Mouse (Mus musculus) adrenal gland, adult 8-10 months (tissue): ENCODE results near the gene Rbfox1. TPM values are rescaled to one million over a fixed set of nuclear protein-coding genes. Genes with fewer than 3 reads are reported as not detected.

ENCODE experiments used
- DNase-seq: peaks from one replicate; pipeline ENCODE4 v3.0.0; 2022
- total RNA-seq, 4 experiments: library from RNA; stranded (reverse); gene quantifications; 2 replicates each; pipeline ENCODE4 v1.2.4; 2022

Rbfox1 gene
- total RNA-seq, 4 experiments from 2014 or later = 1.3 to 4.0 (median 2.3) TPM

DNA sequence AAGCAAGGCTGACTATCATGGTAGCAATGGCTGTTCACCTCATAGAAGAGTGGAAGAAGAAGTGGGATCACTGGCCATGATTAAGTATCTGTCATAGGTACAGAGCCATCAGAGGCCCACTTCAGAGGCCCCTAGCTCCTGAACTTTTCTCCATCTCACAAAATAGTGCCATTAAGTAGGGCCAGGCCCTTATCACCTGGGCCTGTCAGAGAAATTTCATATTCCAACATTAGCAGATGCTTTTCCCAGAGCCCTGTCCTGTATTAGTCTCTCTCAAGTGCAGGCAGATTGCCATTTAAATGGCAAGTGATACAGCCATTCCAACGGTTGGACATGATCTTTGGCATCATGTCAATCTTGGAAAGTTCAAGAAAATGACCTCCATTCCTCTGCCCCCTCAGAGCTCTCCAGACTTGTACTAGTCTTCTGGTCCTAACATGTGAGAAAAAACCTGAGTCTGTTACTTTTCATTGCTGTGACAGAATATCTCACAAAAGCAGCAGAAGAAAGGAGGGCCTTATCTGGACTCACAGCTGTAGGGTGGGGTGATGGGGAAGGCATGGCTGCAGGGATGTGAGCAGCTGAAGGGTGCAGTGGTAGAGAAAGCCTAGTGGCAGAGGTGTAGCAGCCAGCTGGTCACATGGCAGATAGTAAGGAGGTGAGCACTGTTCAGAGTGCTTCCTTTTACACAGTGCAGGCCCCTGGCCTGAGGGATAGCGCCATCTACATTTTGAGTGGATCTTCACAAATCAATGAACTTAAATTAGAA lies 210.6 kb downstream of the Rbfox1 start:
- DNase-seq = no peak

DNA sequence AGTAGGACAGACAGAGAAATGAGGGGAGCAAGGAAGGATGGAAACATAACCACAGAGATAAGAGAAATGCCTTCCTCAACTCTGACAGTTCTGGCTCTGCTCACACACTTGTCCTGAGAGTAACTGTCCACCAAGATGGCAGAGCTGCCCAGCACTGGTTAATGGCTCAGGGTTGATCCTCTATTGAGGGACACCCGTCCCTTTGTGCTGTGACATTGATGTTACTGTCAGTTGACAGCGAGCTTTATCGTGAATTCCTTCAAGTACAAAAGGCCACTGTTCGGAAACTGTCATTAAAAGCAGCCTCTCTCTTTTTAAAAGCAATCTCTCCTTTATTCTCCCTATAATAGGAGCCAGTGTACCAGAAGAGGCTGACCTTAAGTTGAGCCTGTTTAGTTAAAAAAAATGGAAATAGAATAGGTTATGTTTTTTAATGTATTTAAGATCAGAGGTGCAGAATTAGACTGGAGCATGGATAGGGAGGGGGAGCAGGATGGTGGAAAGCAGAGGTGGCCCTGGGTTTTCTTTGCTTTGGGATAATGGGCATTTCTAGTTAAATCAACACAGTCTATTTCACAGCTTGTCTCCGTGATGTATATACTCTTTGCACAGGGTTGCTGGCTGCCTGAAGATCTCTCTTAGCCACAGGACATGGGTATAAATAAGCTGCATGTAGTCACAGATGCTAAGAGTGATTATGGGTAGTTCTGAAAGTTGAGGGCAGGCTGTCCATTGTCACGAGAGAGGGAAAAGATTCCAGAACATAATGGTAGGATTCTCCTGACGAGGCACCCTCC lies 212.3 kb downstream of the Rbfox1 start:
- no peak for DNase-seq

DNA sequence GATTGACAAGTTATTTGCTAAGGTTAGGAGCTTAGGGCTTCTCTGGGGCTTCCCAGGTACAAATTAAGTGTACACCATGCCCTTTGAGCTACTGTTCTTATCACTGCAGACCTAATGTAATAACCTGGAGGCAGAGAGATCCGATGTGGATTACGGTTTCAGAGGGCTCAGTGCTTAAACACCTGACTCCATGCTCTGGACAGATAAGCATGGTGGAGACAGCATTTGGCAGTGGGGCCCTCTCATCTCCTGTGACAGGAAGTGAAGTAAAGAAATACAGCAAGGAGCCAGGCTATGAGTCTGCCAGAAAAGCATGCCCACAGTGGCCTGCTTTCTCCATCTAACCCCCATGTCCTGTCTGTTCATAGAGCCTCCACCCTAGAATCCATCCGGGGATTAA lies 213.0 kb downstream of the Rbfox1 start:
- DNase-seq = no peak

DNA sequence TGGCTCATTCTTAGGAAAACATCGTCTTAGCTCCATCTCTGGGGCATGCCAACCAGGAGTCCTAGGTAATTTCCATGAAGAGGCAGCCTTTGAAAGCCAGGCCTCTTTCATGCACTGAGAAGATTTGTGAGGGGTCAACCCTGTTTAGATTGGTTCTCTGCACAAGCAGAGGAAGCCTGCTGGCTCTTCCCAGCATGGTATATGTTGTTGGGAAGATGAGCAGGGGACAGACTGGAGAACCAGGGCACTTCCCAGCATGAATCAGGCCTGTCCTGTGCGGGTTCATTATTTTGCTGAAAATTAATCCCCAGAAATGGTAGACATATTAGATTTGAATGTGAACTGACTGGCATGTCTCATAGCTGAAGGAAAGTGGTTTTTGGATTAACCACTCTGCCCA lies 214.4 kb downstream of the Rbfox1 start:
- DNase-seq = no peak

DNA sequence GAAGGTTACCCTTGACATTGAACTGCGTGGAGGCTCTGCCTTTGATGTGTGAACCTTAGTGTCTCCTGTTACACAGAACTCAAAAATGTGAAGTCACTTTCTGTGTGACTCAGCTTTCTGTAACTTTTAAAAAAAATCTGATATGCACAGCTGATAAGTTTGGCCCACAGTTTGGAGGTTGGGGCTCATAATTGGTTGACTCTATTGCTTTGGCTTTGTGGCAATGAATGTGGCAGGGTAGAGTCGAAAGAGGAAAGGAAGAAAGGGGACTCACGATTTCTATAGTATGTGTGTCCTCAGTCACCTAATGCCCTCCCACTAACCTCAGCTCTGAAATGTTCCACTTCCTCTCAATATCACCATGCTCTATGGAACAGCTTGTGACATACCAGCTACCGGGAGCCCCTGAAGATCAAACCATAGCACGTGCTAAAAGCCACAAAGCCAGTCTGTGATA lies 215.3 kb downstream of the Rbfox1 start:
- DNase-seq = peak; percentile 9

DNA sequence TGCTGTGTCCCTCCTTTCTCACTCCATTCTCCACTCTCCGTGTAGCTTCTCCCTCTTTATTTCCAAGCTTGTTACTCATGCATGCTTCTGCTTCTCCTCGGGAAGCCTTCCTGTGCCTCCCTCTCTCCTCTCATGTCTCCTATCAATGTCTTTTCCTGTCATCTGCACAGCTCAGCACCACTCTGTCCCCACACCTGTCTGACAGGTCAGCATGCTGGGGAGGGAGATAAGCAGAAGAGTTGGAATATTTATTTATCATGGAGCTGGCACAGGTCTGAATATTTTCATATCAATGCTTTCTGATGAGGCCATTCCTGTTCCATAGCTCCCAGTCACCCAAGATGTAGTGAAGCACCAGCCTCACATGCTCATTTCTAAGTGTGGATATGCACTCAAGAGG lies 218.6 kb downstream of the Rbfox1 start:
- DNase-seq = no peak

DNA sequence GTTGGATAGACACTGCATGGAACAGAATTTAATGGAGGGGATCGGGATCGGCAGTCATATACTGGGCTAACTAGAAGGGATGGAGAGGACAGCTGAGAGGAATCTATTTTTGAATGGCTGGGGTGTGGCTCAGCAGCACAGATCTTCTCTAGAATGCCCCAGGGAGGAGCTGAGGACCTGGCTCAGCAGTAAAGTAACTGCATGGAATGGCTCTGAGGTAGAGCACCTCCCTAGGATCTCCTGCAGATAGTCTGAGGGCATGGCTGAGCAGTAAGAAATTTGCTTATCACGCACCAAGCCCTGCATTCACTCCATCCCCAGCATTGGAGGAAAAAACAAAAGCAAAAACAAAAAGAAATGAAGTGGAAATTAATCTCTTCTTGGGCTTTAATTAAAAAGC lies 225.0 kb downstream of the Rbfox1 start:
- no peak for DNase-seq

DNA sequence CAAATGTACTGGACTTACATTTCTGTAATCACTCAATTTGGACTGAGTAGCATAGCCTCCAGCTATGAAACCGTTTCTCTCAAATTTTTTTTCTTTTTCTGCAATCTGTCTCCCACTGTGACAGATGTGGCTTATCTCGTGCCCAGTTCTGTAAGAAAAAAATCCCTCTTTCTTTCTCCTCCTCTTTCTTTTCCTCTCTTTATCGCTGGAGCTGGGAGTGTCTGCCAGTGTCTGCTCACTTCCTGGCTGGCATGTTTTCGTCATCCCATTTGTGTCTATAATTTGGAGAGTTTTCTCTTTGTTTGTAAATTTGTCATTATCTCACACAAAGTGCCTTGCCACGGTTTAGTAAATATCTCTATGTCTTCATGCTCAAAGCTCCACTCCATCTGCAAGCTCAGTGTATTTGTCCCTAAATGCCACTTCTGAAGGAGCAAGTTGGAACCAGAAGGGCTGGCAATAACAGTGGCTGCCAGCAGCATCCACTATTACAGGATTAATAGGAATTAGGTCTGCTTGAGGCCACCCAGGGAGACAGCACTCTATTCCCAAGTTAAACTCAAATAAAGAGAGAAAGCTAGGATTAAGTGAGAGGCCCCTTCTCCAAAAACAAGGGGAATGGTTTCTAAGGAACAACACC lies 228.8 kb downstream of the Rbfox1 start:
- DNase-seq = no peak

DNA sequence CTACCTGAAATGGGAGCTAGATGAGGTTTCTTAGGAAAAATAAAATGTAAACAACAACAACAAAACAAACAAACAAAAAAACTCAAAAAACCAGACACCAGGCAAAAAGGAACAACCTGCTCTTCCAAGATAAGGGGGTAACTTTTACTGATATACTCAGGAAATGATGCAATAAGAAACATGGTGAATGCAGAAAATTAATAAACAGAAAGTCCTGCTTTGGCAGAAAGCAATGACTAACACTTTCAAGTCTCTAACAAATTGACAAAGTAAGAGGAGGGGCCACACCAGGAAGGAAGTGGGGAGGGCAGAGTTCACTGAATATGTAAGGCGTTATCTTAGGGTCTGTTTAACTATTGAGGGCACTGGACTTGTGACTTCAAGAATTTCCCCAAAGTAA lies 234.3 kb downstream of the Rbfox1 start:
- DNase-seq = no peak

DNA sequence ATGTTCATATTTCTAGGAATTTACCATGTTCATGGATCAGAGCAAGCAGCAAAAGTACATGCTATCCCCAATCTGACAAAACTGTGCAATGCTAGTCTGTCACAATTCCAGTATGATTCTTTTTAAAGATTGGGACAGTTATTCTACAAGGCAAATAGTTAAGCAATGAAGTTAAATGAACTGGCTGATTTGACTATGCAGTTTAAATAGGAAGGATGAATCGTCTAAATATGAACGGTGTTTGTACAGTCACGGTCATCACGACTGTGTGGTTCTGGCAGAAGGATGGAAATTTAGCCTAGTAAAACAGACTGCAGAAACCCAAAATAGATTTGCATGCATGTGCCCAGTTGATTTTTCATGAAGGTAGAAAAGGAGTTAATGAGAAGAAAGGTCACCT lies 236.1 kb downstream of the Rbfox1 start:
- no peak for DNase-seq

DNA sequence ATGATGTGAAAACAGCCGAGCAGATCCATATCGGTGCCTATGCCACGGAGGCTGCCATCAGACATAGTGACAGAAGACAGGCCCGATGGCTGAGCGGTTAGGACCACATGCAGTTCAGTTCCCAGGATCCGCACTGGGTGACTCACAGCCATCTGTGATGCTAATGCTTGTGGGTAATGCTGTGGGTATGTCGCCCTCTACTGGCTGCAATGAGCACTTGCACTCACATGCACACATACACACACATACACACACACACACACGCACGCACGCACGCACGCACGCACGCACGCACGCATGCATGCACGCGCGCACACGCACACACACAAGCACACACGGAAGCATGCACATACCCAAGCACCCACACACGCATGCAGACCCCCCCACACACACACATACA lies 237.7 kb downstream of the Rbfox1 start:
- no peak for DNase-seq

DNA sequence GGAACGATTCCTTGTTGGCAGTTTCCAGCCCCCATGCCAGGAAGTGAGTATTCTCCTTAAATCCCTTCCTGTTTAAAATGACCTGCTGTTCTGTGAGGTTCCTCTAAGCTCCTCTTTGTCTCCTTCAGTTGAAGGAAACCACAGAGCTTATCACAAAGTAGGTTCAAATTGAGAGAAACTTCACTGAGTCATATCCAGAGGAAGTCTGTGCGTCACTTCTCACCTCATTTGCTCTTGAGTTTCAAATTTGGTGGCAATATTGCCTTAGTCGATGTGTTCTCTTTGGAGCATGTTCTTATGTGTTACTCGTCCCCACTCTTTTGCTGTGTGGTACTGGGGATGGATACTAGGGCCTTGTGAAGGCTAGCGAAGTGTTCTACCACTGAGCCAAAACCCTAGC lies 243.2 kb downstream of the Rbfox1 start:
- DNase-seq = no peak

DNA sequence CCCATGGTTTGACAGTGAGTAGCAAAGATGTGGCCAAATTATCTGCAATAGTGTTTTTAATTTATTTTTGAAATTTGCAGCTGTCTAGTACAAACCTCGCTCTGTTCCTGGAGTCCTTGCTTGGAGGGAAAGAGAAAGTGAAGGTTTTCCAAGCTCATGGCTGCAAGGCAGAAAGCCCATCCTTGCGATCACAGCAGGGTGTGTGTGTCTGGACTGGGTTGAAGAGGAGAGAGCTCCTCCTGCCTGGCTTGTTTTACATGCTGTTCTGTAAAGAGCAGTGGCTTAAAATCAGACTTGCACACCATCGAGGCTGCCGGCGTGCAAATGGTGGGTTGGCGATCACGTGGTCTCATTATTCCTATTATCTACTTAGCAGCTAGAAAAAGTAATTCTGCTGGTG lies 249.9 kb downstream of the Rbfox1 start:
- DNase-seq = no peak

DNA sequence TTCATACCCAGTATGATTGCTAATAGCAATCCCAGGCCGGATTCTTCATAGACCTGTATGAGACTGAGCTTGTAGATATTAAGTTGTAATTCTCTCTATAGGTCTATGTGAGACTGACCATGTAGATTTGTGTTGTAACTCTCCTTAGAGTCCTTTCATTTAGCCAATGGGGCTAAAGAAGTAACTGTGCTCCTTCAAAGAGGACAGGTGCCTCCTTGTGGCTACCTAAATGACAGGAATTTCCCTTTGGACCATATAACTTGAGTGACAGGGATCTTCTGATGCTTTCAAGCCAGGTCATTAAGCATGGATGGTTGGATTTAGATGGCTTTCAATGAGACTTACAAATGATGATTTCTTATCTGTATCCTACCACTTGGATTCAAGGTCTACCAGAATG lies 254.3 kb downstream of the Rbfox1 start:
- DNase-seq = no peak

DNA sequence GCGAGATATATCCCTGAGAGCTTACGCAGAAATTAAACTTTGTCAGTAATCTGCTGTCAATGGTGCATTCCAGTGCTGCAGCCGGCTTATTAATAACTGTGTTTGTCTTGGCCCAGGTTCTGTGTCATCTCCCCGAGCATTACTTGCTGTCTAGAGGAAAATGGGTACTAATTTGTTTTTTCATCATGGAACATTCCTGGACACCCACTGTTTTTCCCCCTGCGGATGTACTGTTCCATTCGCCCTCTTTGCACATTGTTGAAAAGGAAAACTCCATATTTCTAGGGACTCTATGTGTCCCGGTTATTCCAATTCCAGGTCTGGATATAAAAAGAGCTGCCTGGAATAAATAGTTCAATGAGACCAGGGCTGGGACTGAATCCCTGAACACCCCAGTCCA lies 262.8 kb downstream of the Rbfox1 start:
- no peak for DNase-seq

DNA sequence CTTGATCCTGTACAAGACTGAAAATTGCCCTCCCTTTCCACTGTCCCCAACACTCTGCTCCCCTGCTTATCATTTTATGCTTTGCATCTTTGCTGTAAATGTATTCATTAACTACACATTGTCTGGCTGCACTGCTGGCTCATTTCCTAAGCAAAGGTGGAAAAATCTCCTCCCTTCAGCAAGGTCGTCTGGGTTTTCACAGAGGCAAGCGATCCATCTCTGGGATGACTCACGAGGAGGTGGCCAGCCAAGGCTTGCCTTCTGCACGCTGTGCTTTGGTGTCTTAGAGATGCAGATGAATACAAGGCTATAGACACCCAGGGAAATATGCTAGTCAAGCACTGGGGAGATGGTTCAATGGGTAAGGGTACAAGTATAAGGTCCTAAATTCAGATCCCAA lies 264.2 kb downstream of the Rbfox1 start:
- DNase-seq = peak; percentile 4

DNA sequence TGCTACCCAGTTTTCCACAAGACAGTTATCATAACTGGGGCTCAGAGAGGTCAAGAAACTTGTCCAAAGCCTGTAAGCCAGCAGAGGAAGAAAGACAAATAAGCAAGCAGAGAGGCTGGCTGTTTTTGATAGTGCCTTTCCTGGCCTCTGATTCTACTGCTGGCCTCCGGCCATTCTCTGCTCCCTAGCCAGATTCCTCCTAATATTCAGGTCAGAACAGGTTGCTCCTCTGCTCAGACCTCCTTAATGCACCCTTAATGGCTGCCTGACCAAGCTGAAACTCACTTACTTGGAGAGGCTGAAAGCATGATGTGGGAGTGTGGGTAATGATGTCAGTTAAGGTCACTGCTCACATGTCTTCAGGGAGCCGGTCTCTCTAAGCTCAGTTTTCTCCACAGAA lies 270.4 kb downstream of the Rbfox1 start:
- DNase-seq = no peak

DNA sequence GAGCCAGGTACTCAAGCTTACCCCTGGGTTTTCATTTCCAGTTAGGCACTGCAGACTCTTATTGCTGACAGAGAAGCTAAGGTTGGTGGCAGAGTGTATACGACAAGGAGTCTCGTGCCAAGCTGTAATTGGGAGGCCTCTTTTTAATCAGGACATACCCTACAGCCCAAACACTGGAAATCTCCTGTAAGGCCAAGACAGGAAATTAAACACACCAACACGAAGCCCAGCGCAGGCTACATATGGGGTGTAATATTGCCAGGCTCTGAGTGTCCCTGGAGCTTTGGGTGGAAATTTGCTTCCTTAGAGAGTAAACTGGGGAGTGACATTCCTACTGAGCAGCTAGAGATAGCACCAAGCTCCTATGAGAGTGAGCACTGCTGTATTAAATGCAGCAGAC lies 279.3 kb downstream of the Rbfox1 start:
- DNase-seq = no peak

DNA sequence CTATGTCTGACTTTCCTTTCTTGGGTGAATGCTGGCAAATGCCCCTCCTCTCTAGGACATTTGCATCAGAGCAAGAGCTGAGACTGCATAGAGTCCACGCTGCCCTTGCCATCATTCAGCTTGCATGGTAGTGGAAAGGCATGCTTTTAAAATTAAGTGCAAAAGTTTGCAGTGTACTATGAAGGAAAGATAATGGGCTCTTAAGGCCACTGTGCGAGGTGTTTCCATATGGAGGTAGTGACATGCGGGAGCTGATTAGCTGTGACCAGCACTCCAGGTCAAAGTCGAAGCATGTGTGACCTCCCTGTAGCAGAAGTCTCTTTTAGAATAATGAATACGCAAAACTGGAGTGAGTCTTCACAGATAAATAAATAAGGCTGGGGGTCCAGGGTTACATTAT lies 284.2 kb downstream of the Rbfox1 start:
- no peak for DNase-seq

DNA sequence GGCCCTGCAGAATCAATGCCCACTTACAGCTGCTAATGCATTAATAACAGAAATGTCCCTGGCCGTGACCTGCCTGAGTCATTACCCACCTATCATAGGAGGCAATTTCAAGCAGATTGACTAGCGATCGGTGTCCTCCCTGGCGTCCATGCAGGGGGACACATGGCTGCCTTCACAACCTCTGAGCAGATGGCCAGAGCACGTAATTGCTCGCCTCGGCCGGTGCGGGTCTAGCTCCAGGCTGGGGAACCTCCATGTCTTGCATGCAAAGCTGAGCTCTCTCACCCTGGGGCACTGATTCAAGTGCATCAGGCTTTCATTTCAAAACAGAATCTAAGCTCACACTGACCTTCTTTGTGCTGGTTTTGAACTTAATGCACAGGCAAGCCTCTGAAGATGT lies 295.7 kb downstream of the Rbfox1 start:
- no peak for DNase-seq

DNA sequence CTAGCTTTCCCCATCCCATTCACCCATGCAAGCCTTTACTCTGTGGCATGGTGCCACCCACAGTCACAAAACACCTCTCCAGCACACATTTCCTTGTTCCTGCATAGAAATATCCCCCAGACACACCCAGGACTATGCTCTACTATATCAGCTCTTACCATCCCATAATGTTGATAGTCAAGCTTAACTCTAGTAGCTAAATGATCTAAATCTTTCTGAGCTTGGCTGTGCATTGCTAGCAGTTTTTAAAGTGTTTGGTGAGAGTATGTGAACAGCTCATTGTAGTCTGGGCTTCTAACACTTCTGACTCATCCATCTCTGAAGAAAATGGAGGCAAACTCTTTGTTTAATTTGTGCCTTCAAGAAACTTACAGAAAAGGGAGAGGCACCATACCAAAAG lies 297.2 kb downstream of the Rbfox1 start:
- DNase-seq = no peak

DNA sequence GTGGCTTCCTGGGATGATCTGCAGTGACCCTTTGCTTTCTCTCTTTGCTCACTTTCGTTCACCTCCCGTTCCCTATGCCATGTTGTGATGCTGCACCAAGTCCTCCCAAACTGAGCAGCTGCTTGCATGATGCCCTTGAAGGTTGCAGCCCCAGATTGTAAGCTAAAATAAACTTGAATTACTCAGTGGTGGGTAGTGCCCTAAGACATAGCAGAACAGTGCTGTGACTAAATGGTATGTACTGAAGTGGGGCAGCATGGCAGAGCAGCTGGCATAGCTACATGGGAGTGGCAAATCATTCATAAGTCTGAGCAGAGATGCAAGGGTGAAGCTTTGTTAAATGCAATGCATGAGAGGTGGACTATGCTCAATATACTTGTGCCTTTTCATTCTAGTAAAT lies 307.2 kb downstream of the Rbfox1 start:
- no peak for DNase-seq

DNA sequence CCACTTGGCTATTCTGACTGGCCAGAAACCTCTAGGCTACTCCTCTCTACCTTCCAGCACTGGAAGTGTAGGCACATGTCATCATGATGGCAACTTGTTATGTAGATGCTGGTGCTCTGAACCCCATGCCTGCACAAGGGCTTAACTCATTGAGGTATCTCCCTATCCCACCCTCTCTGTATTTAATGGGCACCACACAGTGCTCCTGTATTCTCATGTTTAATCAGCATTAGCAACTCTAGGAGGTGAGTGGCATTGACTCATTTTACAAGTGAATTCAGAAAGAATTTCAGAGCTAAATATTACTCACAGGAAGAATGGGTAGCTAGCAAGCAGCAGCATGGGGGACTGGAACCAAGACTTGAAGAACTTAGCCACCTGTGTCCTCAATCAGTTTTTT lies 321.3 kb downstream of the Rbfox1 start:
- no peak for DNase-seq

DNA sequence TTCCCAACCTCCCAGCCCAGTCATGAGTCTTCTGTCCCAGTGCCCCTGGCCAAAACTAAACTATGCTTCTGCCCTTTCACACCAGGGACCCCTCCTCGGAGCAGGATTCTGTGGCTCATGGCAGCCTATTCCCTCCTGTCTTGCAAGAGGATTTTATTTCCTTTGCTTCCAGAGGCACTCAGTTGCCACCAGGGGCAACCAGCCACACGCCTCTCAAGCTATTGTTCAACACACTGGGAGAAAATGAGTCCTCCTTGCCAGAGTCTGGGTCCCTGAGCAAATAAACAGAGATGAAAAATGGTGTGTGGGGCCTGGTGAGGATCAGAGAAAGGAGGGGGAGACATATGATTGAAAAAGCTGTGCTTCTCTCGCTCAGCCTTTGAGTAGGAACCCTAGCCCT lies 327.8 kb downstream of the Rbfox1 start:
- no peak for DNase-seq
